Mouse (Mus musculus) adrenal gland, postnatal 14 days (tissue): ENCODE results near the gene Synpo2l. TPM values are rescaled to one million over a fixed set of nuclear protein-coding genes. Genes with fewer than 3 reads are reported as not detected.
"Not testable (repeated sequence)": the region's sequence is repeated elsewhere in the genome, so short reads cannot be mapped to it uniquely, and the experiment has no call there.

Experiments
- DNase-seq: peaks from one replicate; pipeline ENCODE4 v3.0.0; 2021; ENCODE audit warnings: mixed read lengths
- long read RNA-seq, 2 experiments: library from polyadenylated mRNA; stranded (forward); transcript quantifications; one replicate each; pipeline ENCODE4 v2.0.0; 2021
- total RNA-seq: library from RNA; stranded (reverse); gene quantifications from 2 replicates; pipeline ENCODE4 v1.2.3, GENCODE M21; 2021

The Synpo2l gene
- total RNA-seq: 0.19 and 0.71 TPM in 2 replicates
- long read RNA-seq, experiment 1: 0 reads
- long read RNA-seq, experiment 2: 0 reads

DNA sequence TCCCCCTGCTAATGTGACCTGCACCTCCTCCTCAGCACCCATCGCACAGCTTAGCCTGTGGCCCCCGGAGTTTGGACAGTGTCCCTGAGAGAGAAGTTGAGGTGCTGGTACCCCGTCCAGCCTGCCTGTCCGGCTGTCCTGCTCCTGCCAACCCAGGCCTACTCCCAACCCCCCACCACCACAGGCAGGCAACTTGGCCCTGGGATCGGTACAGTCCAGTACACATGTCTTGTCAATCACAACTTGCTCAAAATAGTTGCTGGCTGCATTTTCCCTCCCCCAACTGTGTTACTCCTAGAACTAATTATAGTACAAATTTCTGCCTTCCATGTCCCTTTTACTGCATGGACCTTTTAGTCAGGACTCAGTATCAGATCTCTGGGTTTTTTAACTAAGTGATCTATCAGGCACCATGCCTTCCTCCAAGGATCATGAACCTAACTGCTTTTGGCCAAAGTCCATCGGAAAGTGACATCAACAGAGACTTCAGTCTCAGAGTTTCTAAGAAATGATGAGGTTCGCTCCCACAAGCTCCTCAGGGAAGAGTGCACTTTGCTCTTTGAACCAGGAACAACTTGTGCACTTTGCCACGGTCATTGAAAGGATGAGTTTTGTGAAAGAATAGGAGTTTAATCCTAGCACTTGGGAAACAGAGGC lies at the start of gene Synpo2l:
Synpo2l (minus strand) TSS at position 201 of the 657 bp plus-strand sequence.
- DNase-seq: no peak

- no peak for DNase-seq
These were observed 45.7 kb upstream of the Synpo2l start for GRCm38 (mm10) chr14:20713832-20714231.

GRCm38 (mm10) chr14:20708239-20708638 lies 40.1 kb upstream of the Synpo2l start:
- no peak for DNase-seq

DNA sequence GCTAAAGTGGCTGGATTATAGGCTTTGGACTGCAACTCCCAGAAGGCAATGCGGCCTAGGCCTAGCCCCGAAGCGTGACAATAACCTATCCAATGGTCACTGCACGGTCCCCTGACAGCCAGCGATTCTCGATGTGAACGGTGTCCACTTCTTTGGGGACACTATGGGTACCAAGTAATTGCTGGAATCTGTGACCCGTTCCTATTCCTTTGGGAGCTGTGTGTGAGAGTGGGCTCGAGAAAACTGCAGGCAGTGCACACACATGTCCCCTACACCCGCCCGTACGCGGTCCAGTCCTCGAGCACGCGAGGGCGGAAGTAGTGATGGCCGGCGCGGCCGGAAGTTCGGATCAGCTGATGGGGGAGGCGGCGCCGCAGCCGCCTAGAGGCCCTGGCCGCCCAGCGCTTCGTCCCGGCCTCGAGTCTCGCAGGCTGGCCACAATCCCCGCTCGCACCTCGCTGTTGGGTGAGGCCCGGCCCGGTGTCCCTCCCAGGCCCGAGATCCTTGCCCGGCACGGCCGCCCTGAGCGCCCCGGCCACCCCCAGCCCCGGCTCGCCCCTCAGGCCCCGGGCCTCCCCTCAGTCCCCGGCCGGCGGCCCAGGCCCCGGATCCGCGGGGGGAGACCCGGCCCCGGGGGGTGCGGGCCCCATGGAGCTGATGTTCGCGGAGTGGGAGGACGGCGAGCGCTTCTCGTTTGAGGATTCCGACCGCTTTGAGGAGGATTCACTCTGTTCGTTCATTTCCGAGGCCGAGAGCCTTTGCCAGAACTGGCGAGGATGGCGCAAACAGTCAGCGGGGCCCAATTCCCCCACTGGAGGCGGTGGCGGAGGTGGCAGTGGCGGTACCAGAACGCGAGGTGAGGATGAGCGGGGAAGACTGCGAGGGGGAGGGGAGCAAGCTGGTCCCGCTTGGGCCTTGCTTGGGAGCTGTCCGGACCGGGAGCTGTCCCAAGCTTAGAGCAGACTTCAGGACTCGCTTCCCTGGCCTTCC lies 39.3 kb upstream of the Synpo2l start, which contains the start of gene Zswim8:
Zswim8 (plus strand) TSS at position 352 of the 990 bp plus-strand sequence.
- peak; percentile 93 for DNase-seq

DNA sequence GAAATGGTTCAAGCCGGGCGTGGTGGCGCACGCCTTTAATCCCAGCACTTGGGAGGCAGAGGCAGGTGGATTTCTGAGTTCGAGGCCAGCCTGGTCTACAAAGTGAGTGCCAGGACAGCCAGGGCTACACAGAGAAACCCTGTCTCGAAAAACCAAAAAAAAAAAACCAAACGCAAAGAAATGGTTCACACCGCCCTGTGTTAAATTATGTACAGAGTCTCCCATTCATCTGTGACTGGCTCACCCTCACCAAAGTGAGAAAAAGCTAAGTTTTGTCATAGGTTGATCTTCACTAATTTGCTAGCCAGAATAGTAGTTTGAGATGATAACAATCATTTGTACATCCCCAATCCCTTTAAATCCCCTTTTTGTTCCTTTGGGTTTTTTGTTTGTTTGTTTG lies 35.3 kb upstream of the Synpo2l start:
- DNase-seq: not testable (repeated sequence)

DNA sequence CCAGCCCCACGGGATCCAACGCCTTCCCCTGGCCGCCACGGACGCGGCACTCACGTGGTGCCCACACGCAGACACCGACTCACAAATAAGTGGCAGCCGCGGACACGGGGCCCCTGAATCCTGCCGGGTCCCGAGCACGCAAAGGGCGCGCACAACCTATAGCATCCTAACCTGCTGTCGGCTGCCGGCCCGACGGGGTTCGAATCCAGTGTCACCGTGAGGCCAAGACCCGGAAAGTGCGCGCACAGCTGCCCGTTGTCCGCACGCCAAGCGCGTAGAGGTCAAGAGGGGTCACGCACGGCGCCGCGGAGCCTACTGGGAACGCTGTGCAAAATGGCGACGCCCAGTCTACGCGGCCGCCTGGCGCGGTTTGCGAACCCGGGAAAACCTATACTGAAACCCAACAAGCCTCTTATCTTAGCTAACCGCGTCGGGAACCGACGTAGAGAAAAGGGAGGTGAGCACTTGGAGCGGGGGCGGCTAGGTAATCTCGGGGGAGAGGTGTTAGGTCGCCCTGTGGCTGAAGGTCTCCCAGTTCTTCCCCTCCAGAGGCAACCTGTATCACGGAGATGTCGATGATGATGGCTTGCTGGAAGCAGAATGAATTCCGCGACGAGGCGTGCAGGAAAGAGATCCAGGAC lies 34.7 kb upstream of the Synpo2l start, which contains the start of gene Chchd1:
Chchd1 (plus strand) TSS at position 266 of the 641 bp plus-strand sequence.
- peak; percentile 96 for DNase-seq

DNA sequence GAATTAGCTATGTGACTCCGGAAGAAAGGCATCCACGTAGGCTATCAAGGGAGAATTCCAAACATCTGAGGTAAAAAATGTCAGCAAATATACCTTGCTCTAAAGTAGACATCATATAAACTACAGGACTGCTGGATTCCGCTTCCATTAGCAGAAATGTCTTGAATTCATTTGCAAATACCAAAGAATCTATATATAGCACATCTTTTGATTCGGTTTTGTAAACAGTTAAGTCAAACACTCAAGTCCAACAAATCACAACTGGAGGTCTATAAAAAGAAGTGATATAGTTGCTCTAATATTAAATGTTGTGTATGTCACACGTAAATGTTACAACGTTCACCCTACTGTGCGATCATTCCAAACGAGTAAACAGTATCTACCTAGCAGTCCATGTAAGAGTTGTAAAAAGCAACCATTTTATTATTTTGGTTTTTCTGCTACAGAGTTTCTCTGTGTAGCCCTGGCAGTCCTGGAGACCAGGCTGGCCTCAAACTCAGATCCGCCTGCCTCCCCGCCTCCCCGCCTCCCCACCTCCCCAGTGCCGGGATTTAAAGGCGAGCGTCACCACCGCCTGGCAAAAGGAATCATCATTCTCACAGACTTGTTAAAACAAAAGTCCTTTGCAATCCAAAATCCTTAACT lies 34.1 kb upstream of the Synpo2l start:
- DNase-seq: no peak

- DNase-seq: no peak
These were observed 33.4 kb upstream of the Synpo2l start for GRCm38 (mm10) chr14:20701554-20701953.

DNA sequence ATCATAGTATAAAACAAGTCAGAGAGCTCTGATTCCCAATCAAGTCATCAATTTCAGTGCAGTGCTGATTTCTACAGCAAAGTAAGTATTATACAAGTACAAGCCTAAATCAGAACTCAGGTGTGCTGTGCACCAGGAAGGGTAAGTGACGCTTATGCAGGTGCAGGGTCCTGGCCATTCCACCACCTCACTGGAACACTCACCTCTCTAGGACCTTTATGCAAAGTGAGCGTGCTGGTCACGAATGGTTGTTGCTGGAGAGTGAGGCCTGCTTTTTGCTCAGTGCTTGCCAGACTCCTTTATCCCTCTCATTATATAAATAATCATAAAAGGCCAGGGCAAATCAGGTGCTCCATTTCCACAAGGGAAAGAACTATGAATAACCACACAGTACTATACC lies 32.2 kb upstream of the Synpo2l start:
- DNase-seq: no peak

- no peak for DNase-seq
These were observed 30.4 kb upstream of the Synpo2l start for GRCm38 (mm10) chr14:20698515-20698914.

GRCm38 (mm10) chr14:20696986-20697385 lies 28.8 kb upstream of the Synpo2l start:
- peak; percentile 71 for DNase-seq

DNA sequence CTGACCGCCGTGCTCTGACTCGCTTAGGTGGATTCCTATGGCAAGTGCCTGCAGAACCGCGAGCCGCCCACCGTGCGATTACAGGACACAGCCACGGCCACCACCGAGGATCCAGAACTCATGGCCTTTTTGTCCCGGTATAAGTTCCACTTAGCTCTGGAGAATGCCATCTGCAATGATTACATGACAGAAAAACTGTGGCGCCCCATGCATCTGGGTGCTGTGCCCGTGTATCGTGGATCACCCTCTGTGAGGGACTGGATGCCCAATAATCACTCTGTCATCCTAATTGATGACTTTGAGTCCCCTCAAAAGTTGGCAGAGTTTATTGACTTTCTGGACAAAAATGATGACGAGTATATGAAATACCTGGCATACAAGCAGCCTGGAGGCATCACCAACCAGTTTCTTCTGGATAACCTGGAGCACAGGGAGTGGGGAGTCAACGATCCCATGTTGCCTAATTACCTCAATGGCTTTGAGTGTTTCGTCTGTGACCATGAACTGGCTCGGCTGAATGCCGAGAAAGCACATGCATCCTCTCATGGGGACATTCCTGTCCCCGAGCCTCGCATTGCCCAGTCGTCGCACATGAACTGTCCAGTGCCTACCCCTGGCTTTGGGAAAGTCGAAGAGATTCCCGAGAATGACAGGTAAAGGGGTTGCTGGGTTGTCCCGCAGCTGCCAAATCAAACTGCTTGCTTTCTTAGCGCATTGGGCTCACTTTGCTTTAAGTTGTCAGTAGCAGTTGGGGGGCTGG lies 27.8 kb upstream of the Synpo2l start:
- DNase-seq: peak; percentile 40

DNA sequence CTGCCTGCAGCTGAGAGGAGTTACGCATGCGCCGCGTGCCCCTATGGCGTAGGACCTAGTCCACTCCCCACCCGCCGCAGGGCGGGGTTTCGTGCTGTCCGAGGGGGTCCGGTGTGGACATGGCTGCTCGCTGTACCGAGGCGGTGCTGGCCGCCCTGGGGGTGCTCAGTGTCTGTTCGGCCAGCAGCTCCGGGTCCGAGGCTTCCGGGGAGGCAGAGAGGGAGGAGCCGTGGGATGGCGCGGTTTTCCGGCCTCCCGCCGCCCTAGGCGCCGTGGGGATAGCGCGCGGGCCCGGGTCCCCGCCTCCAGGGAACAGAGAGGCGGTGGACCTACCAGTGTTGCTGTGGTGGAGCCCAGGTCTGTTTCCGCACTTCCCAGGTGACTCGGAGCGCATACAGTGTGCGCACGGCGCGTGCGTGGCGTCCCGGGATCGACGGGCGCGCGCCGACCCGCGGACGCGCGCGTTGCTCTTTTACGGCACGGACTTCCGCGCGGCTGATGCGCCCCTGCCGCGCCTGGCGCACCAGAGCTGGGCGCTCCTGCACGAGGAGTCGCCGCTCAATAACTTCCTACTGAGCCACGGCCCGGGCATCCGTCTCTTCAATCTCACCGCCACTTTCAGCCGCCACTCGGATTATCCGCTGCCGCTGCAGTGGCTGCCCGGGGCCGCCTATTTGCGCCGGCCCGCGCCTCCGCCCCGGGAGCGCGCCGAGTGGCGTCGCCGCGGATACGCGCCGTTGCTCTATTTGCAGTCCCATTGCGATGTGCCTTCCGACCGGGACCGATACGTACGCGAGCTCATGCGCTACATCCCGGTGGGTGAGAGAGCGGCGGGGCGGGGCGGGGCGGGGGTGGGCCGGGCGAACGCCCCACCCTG lies 27.0 kb upstream of the Synpo2l start, which contains the start of gene Fut11:
Fut11 (plus strand) TSS at position 85 of the 877 bp plus-strand sequence.
- DNase-seq: peak; percentile 95

DNA sequence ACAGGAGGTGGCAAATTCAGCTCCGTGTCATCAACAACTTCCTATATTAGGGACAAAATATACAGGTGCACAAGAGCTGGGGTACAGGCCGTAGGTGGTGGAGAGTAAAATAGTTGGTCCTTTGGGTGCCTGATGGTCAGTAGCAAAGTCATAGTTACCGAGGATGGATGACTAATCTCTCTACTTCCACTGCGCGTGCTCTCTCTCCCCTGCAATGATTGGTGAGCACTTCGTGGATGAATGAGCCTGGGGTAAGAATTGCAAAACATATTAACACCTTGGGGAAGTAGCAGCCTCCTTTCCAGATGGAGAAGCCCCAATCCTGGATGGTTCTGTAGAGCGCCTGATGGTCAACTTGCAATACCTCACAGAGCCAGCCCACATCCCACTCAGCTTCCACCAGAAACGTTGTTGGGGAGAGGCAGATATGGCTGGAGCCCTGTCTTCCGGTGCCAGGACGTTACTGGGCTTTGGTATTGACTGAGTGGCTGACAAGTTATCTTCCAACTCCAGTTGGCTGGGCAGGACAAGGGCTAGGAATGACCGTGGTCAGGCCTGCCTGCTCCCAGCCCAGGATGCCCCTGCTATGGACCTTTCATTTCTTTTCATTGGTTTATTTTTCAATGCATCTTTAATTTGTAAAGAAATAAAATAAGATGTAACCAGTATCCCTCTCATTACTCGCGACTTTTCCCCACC lies 26.2 kb upstream of the Synpo2l start:
- no peak for DNase-seq

GRCm38 (mm10) chr14:20693589-20694101 lies 25.5 kb upstream of the Synpo2l start:
- no peak for DNase-seq

- DNase-seq: no peak
These were observed 23.6 kb upstream of the Synpo2l start for GRCm38 (mm10) chr14:20691772-20692171.

- DNase-seq: no peak
These were observed 20.9 kb upstream of the Synpo2l start for GRCm38 (mm10) chr14:20689009-20689408.

DNA sequence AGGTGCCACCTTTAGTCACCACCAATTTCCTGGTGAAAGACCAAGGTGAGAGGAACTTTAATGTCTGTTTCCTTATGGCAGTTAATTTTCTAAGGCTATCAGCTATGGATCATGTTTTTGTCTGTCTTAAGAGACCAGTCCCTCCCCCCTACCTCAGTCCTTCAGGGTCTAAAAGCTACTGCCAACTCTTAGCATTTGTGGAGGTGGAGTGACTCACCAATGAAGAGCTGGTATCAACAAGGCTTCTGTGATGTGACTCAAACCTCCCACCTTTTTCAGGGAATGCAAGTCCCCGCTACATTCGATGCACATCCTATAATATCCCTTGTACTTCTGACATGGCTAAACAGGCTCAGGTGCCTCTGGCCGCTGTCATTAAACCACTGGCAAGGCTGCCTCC lies 18.4 kb upstream of the Synpo2l start:
- no peak for DNase-seq

GRCm38 (mm10) chr14:20682498-20682897 lies 14.3 kb upstream of the Synpo2l start:
- peak; percentile 38 for DNase-seq
